Comparison of ENCODE assay signal across 8 mouse cellular contexts in the genomic region with DNA sequence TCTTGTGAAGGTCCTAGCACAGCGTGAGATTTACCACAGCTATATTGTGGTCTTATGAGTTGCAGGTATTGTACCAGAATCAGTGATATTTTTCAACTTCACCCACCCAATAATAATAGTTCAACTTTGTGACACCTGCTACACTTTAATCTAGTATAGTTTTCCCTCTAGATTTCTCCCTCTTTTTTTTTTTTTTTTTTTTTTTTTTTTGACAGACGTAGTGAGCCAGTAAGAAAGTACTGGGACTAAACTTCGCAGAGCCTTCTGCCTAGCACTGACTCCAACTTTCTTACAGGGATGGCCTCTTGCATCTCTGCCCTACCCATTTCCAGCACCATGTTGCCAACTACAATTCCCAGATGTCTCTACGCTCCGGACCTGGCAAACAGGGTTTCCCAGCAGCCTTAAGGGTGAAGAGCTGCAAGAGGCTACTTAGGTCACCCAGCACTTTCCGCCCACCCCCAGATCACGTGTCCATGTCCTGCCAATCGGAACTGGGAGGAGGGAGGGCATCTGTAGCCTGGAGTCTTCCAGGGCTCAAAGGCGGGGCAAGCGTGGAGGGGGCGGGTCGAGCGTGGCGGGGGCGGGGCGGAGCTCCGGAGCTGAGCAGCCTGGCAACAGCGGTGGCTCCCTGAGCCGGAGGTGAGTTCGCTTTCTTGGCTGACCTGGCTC. TPM values are rescaled to one million over a fixed set of nuclear protein-coding genes. Genes with fewer than 3 reads are reported as not detected.
DNase-seq lines count a peak whose midpoint lies in the region; ATAC-seq lines count a peak whose summit lies in the region.

No protein-coding gene starts in this region.

- whole genome bisulfite sequencing in embryonic facial prominence, embryonic 12.5 days, result 26% methylated on average over 18 of the region's 20 CpGs
- WGBS in limb, embryonic 11.5 days, result 29% methylated on average over 18 of the region's 20 CpGs
- WGBS in midbrain, embryonic 14.5 days, result 25% methylated on average over 20 of the region's 20 CpGs

- peak; percentile 97 for ATAC-seq in embryonic facial prominence, embryonic 12.5 days (ENCODE audit: insufficient number of reproducible peaks, insufficient read depth, low FRiP score, low TSS enrichment)
- ATAC-seq in limb, embryonic 11.5 days (ENCODE audit: insufficient number of reproducible peaks, low FRiP score, low TSS enrichment, low read depth), result peak; percentile 98
- peak; percentile 97 for ATAC-seq in midbrain, embryonic 14.5 days (ENCODE audit: low FRiP score, low TSS enrichment)

- no peak overlapping the region for H3K9ac ChIP-seq in embryonic facial prominence, embryonic 12.5 days
- peak overlapping the region; percentile 17; the same call in 1 of the 2 replicates for H3K9ac ChIP-seq in limb, embryonic 11.5 days (ENCODE audit: low read length)
- peak overlapping the region; percentile 44; the same call in 1 of the 2 replicates for H3K9ac ChIP-seq in midbrain, embryonic 14.5 days (replicated peaks; ENCODE audit: low read length)

- no peaks in the 10 kb centered on the region for H3K27me3 ChIP-seq in embryonic facial prominence, embryonic 12.5 days
- H3K27me3 ChIP-seq in limb, embryonic 11.5 days (ENCODE audit: control insufficient read depth, insufficient read depth, low read length), result no peaks in the 10 kb centered on the region
- H3K27me3 ChIP-seq in midbrain, embryonic 14.5 days (ENCODE audit: control insufficient read depth, insufficient read depth, low read length), result no peaks in the 10 kb centered on the region

- peak overlapping the region; percentile 60 for H3K4me2 ChIP-seq in embryonic facial prominence, embryonic 12.5 days (replicated peaks)
- H3K4me2 ChIP-seq in limb, embryonic 11.5 days (ENCODE audit: low read depth, severe bottlenecking), result peak overlapping the region; percentile 64
- peak overlapping the region; percentile 68 for H3K4me2 ChIP-seq in midbrain, embryonic 14.5 days (ENCODE audit: low read length)

- no peaks in the 10 kb centered on the region for H3K36me3 ChIP-seq in embryonic facial prominence, embryonic 12.5 days
- H3K36me3 ChIP-seq in limb, embryonic 11.5 days (ENCODE audit: control insufficient read depth, insufficient read depth, low read length), result no peaks in the 10 kb centered on the region
- H3K36me3 ChIP-seq in midbrain, embryonic 14.5 days (ENCODE audit: control insufficient read depth, insufficient read depth, low read length), result no peaks in the 10 kb centered on the region

- no peak overlapping the region for H3K27ac ChIP-seq in embryonic facial prominence, embryonic 12.5 days
- H3K27ac ChIP-seq in limb, embryonic 11.5 days (replicated peaks; ENCODE audit: low read depth, low read length), result no peak overlapping the region
- no peak overlapping the region for H3K27ac ChIP-seq in midbrain, embryonic 14.5 days (replicated peaks; ENCODE audit: low read depth, low read length)

- H3K4me3 ChIP-seq in embryonic facial prominence, embryonic 12.5 days, result peak overlapping the region; percentile 45
- peak overlapping the region; percentile 41 for H3K4me3 ChIP-seq in limb, embryonic 11.5 days (ENCODE audit: low read depth, low read length)
- H3K4me3 ChIP-seq in midbrain, embryonic 14.5 days (replicated peaks; ENCODE audit: low read depth, low read length), result peak overlapping the region; percentile 46

- H3K4me1 ChIP-seq in embryonic facial prominence, embryonic 12.5 days, result no peaks in the 10 kb centered on the region
- no peaks in the 10 kb centered on the region for H3K4me1 ChIP-seq in limb, embryonic 11.5 days (ENCODE audit: control insufficient read depth, insufficient read depth, low read length)
- no peaks in the 10 kb centered on the region for H3K4me1 ChIP-seq in midbrain, embryonic 14.5 days (ENCODE audit: control insufficient read depth, insufficient read depth, low read length)

- no peaks in the 10 kb centered on the region for H3K9me3 ChIP-seq in embryonic facial prominence, embryonic 12.5 days
- H3K9me3 ChIP-seq in limb, embryonic 11.5 days (ENCODE audit: control insufficient read depth, low read length), result no peaks in the 10 kb centered on the region
- H3K9me3 ChIP-seq in midbrain, embryonic 14.5 days (ENCODE audit: control insufficient read depth, low read length), result no peaks in the 10 kb centered on the region

- DNase-seq in ovary, adult 18-20 months (ENCODE audit: low spot score), result peak; percentile 90
- no peak for DNase-seq in ovary, postnatal 10 days (ENCODE audit: low spot score)
- DNase-seq in heart, adult 11 months, result peak; percentile 99
- DNase-seq in kidney, adult 18-20 months, result peak; percentile 84
- DNase-seq in limb, embryonic 11.5 days (ENCODE audit: low spot score), result peak; percentile 81
- DNase-seq in midbrain, embryonic 14.5 days, result peak; percentile 84
- DNase-seq in spleen, postnatal 10 days (ENCODE audit: low spot score in 2 of 2), result peak; percentile 32 to 84

RNA-seq across cellular contexts. Expression of a gene that starts 4.0 kb away (rescaled TPM):
- 3.9 and 4.0 TPM in 2 replicates for polyA plus RNA-seq in embryonic facial prominence, embryonic 12.5 days (2016; fragmentation: Nextera tagmentation; extraction: Ambion mirVana)
- 1.7 and 1.9 TPM in 2 replicates for polyA plus RNA-seq in limb, embryonic 11.5 days (2014; fragmentation: Nextera tagmentation; extraction: Ambion mirVana)
- polyA plus RNA-seq in midbrain, embryonic 14.5 days (2014; fragmentation: Nextera tagmentation; extraction: Ambion mirVana), result 4.7 and 5.1 TPM in 2 replicates
